Mouse (Mus musculus) ES-Bruce4 (cell line): Measurements from ENCODE around the gene Olfr266.

Experiments
- CTCF ChIP-seq: IDR thresholded peaks from one replicate; pipeline ENCODE4 v1.8.1; 2011; ENCODE audit warnings: low read depth, low read length
- EP300 ChIP-seq: IDR thresholded peaks from 2 replicates; pipeline ENCODE4 v1.6.1; 2011; ENCODE audit warnings: low read depth, low read length; ENCODE audit not compliant: insufficient read depth
- POLR2A ChIP-seq: IDR thresholded peaks from one replicate; pipeline ENCODE4 v1.8.1; 2011; ENCODE audit warnings: low read length; ENCODE audit not compliant: insufficient read depth

DNA sequence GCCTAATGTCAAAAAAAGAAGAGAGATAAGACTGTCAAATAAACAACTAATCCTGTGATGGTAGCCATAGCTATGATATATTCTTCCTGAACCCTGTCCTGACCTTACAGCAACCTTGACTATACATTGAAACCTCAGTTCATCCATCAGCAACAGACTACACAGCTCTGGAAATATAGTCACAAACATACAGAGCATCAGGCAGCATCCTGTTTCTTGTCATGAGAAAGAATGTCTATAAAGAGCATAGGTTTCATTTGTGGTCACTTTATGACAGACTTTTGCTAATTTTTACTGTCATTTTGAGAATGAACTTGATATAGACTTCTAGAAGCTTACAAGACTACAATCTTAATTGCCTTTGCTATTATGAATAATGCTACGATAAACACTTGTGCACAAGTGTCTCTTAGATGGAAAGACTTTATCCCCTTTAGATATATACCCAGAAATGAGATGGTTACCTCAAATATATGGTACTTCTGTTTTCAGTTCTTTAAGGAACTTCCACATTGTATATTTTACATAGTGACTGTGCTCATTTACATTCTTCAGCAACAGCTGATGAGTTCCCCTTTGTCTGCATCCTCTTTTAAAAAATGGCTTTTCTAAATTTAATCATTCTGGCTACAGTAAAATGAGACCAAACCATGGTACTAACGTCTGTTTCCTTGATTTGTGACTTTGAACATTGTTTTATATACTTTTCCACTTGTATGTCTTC lies 17.0 kb downstream of the Olfr266 start:
- no peak for TF ChIP-seq CTCF
- no peak for TF ChIP-seq POLR2A
- TF ChIP-seq EP300 = no peak
